Mouse (Mus musculus) C2C12 (cell line): ENCODE measurements at regions not wholly inside any gene's neighbourhood (a gene's known extent, or its start where the extent isn't known, plus 50 kb on each side); places are given as distances from the start of the nearest gene placed in this dataset.

Experiments used
- H3K27me3 ChIP-seq: one replicate; pipeline ENCODE4 v1.6.1; 2011; ENCODE audit not compliant: control insufficient read depth, insufficient read depth, insufficient read length
- H3K36me3 ChIP-seq: one replicate; pipeline ENCODE4 v1.6.1; 2011; ENCODE audit not compliant: control insufficient read depth, insufficient read depth
- H3K4me3 ChIP-seq: one replicate; pipeline ENCODE4 v1.5.1; 2011; ENCODE audit warnings: mild to moderate bottlenecking, control low read depth; ENCODE audit not compliant: poor library complexity, insufficient read depth, severe bottlenecking
- H3K79me2 ChIP-seq: one replicate; pipeline ENCODE4 v1.6.1; 2011; ENCODE audit not compliant: control insufficient read depth, insufficient read depth
- H3K79me3 ChIP-seq: one replicate; pipeline ENCODE4 v1.6.1; 2011; ENCODE audit warnings: low read depth, control low read depth
- H3ac ChIP-seq: one replicate; pipeline ENCODE3; 2011; ENCODE audit warnings: low read depth; ENCODE audit not compliant: control insufficient read depth, insufficient read length
- CEBPB ChIP-seq: IDR thresholded peaks from one replicate; pipeline ENCODE4 v1.6.1; 2011; ENCODE audit warnings: low read depth, mild to moderate bottlenecking, control low read depth, moderate library complexity
- CTCF ChIP-seq: IDR thresholded peaks from one replicate; pipeline ENCODE4 v1.5.1; 2011; ENCODE audit not compliant: control insufficient read depth, insufficient read depth, insufficient read length
- FOSL1 ChIP-seq: IDR thresholded peaks from one replicate; pipeline ENCODE4 v1.8.0; 2011; ENCODE audit warnings: mild to moderate bottlenecking, low read length; ENCODE audit not compliant: poor library complexity, insufficient read depth, severe bottlenecking
- MAX ChIP-seq: IDR thresholded peaks from one replicate; pipeline ENCODE4 v1.6.1; 2011; ENCODE audit warnings: mild to moderate bottlenecking, control low read depth
- MYOD1 ChIP-seq: IDR thresholded peaks from one replicate; pipeline ENCODE4 v1.6.1; 2011; ENCODE audit warnings: low read depth; ENCODE audit not compliant: control insufficient read depth, insufficient read length
- MYOG ChIP-seq: IDR thresholded peaks from one replicate; pipeline ENCODE4 v1.6.1; 2011; ENCODE audit not compliant: control insufficient read depth, insufficient read length; ENCODE audit errors: extremely low read depth
- USF1 ChIP-seq: IDR thresholded peaks from one replicate; pipeline ENCODE4 v1.6.1; 2011; ENCODE audit warnings: low read depth, mild to moderate bottlenecking, control low read depth, moderate library complexity

GRCm38 (mm10) chr3:52643100-52643551, 373.9 kb downstream of the Cog6 start:
- TF ChIP-seq MYOG (no peak), FOSL1 (no peak), MAX (no peak), CEBPB (no peak), CTCF (no peak), USF1 (no peak), MYOD1 (no peak)
- Histone ChIP-seq H3K4me3 (no peak overlapping the region), H3K36me3 (no peaks in the 10 kb centered on the region), H3K79me2 (no peaks in the 10 kb centered on the region), H3K79me3 (no peaks in the 10 kb centered on the region), H3ac (no peak overlapping the region), H3K27me3 (no peaks in the 10 kb centered on the region)

- no peak overlapping the region for H3K4me3 ChIP-seq
- no peak overlapping the region for H3ac ChIP-seq
- no peaks in the 10 kb centered on the region for H3K27me3 ChIP-seq
- H3K79me3 ChIP-seq, result no peaks in the 10 kb centered on the region
- no peaks in the 10 kb centered on the region for H3K36me3 ChIP-seq
- TF ChIP-seq CEBPB, result no peak
- no peak for TF ChIP-seq MYOG
- TF ChIP-seq MYOD1, result no peak
- TF ChIP-seq FOSL1, result no peak
- TF ChIP-seq USF1, result no peak
- TF ChIP-seq MAX, result no peak
- TF ChIP-seq CTCF, result no peak
- H3K79me2 ChIP-seq, result no peaks in the 10 kb centered on the region
These were observed 373.4 kb downstream of the Foxo1 start for GRCm38 (mm10) chr3:52641226-52642181.

- TF ChIP-seq FOSL1 (no peak), MAX (no peak), USF1 (no peak)
- no peaks in the 10 kb centered on the region for H3K79me3 ChIP-seq
- H3K36me3 ChIP-seq, result no peaks in the 10 kb centered on the region
- no peaks in the 10 kb centered on the region for H3K79me2 ChIP-seq
- no peak overlapping the region for H3K4me3 ChIP-seq
- H3K27me3 ChIP-seq, result no peaks in the 10 kb centered on the region
- H3ac ChIP-seq, result no peak overlapping the region
These were observed 372.4 kb downstream of the Foxo1 start for GRCm38 (mm10) chr3:52640250-52641147.

- Histone ChIP-seq H3ac (no peak overlapping the region), H3K79me2 (no peaks in the 10 kb centered on the region), H3K4me3 (no peak overlapping the region), H3K79me3 (no peaks in the 10 kb centered on the region), H3K27me3 (no peaks in the 10 kb centered on the region), H3K36me3 (no peaks in the 10 kb centered on the region)
- no peak for TF ChIP-seq MYOG
- no peak for TF ChIP-seq MAX
- no peak for TF ChIP-seq CTCF
- TF ChIP-seq MYOD1, result no peak
- TF ChIP-seq USF1, result no peak
- no peak for TF ChIP-seq CEBPB
- no peak for TF ChIP-seq FOSL1
These were observed 370.7 kb downstream of the Foxo1 start for GRCm38 (mm10) chr3:52638816-52639215.

GRCm38 (mm10) chr3:52634353-52634752, 366.2 kb downstream of the Foxo1 start:
- H3K27me3 ChIP-seq, result no peaks in the 10 kb centered on the region
- no peak for TF ChIP-seq FOSL1
- TF ChIP-seq CEBPB, result no peak
- no peak for TF ChIP-seq MYOG
- TF ChIP-seq MAX, result no peak
- no peak for TF ChIP-seq USF1
- TF ChIP-seq CTCF, result no peak
- no peak for TF ChIP-seq MYOD1

More at GRCm38 (mm10) chr3:52634353-52634752, 366.2 kb downstream of the Foxo1 start:
- Histone ChIP-seq H3K79me3 (no peaks in the 10 kb centered on the region), H3K36me3 (no peaks in the 10 kb centered on the region), H3K79me2 (no peaks in the 10 kb centered on the region), H3K4me3 (no peak overlapping the region), H3ac (no peak overlapping the region)
